Comparison of ENCODE assay signal across 16 mouse cellular contexts in genomic region chr12:69895046-69895445, GRCm38 (mm10). TPM values are rescaled to one million over a fixed set of nuclear protein-coding genes. Genes with fewer than 3 reads are reported as not detected.
DNase-seq lines count a peak whose midpoint lies in the region; ATAC-seq and TF ChIP-seq lines count a peak whose summit lies in the region.
"Had no signal": no experiment of that assay in that cellular context is flagged by ENCODE, and none has a peak within 500 bp of the region (broad histone marks: within the 10 kb centered on the region; RNA-seq: fewer than 3 reads in every experiment).

No protein-coding gene starts in this region.

- H3K4me1 ChIP-seq in heart, embryonic 14.5 days (ENCODE audit: control insufficient read depth in 2 of 2, insufficient read depth in 2 of 2, low read length in 2 of 2) = peaks cover 10 to 31% of the 10 kb centered on the region in 2 experiments
- peaks cover 16% of the 10 kb centered on the region for H3K4me1 ChIP-seq in limb, embryonic 12.5 days (replicated peaks)
- H3K4me1 ChIP-seq in limb, embryonic 10.5 days = peaks cover 28% of the 10 kb centered on the region
- peaks cover 8% of the 10 kb centered on the region; the same call in 1 of the 2 replicates for H3K4me1 ChIP-seq in brown adipose tissue, adult 24 weeks (ENCODE audit: control insufficient read depth, insufficient read depth, insufficient read length, low read length)
- H3K4me1 ChIP-seq in limb, embryonic 14.5 days (ENCODE audit: control insufficient read depth, insufficient read depth, low read length) = peaks cover 18% of the 10 kb centered on the region

- no peaks in the 10 kb centered on the region for H3K27me3 ChIP-seq in heart, embryonic 14.5 days (ENCODE audit: control insufficient read depth, insufficient read depth, low read length)
- H3K27me3 ChIP-seq in limb, embryonic 12.5 days = no peaks in the 10 kb centered on the region
- H3K27me3 ChIP-seq in limb, embryonic 10.5 days (ENCODE audit: low read depth, poor library complexity, severe bottlenecking) = no peaks in the 10 kb centered on the region
- H3K27me3 ChIP-seq in limb, embryonic 14.5 days (ENCODE audit: control insufficient read depth, insufficient read depth, low read length) = no peaks in the 10 kb centered on the region
- H3K27me3 ChIP-seq: liver, embryonic 12.5 days; midbrain, embryonic 12.5 days had no signal

- 0 out of 2 replicates have a peak, but pooled peaks cover 3% of the 10 kb centered on the region for H3K36me3 ChIP-seq in heart, embryonic 14.5 days (ENCODE audit: control insufficient read depth, insufficient read depth, low read length)
- H3K36me3 ChIP-seq in limb, embryonic 12.5 days = peaks cover 4% of the 10 kb centered on the region; the same call in 1 of the 2 replicates
- H3K36me3 ChIP-seq in limb, embryonic 10.5 days = no peaks in the 10 kb centered on the region
- H3K36me3 ChIP-seq in limb, embryonic 14.5 days (ENCODE audit: control insufficient read depth, insufficient read depth, low read length) = peaks cover 3% of the 10 kb centered on the region; the same call in 1 of the 2 replicates
- H3K36me3 ChIP-seq: midbrain, embryonic 12.5 days had no signal

- H3K4me3 ChIP-seq in heart, embryonic 14.5 days (ENCODE audit: control insufficient read depth in 1 of 2, insufficient read depth in 1 of 2, low read depth in 1 of 2, low read length in 2 of 2) = no peak overlapping the region
- H3K4me3 ChIP-seq in limb, embryonic 12.5 days (replicated peaks) = no peak overlapping the region
- no peak overlapping the region for H3K4me3 ChIP-seq in limb, embryonic 10.5 days
- no peak overlapping the region for H3K4me3 ChIP-seq in brown adipose tissue, adult 24 weeks (ENCODE audit: insufficient read depth, low read depth, low read length)
- no peak overlapping the region for H3K4me3 ChIP-seq in limb, embryonic 14.5 days (replicated peaks; ENCODE audit: low read length)
- H3K4me3 ChIP-seq: liver, embryonic 12.5 days; midbrain, embryonic 12.5 days; myocyte had no signal

- no peak for ATAC-seq in heart, embryonic 14.5 days (ENCODE audit: insufficient number of reproducible peaks, insufficient read depth, low FRiP score, low read depth)
- ATAC-seq in limb, embryonic 12.5 days (ENCODE audit: insufficient number of reproducible peaks, insufficient read depth, low FRiP score, low TSS enrichment, low read depth) = no peak
- no peak for ATAC-seq in limb, embryonic 14.5 days (ENCODE audit: low FRiP score, low read depth)
- no peak for ATAC-seq in frontal cortex, adult (ENCODE audit: low TSS enrichment)
- ATAC-seq: forebrain, postnatal 0 days; liver, embryonic 12.5 days had no signal

- TF ChIP-seq POLR2A in limb, embryonic 14.5 days (IDR thresholded peaks at IDR 0.05; ENCODE audit: borderline replicate concordance, extremely low read depth, insufficient read depth, insufficient read length) = no peak

- H3K4me2 ChIP-seq in heart, embryonic 14.5 days (ENCODE audit: low read length) = no peak overlapping the region
- no peak overlapping the region for H3K4me2 ChIP-seq in limb, embryonic 12.5 days
- H3K4me2 ChIP-seq in limb, embryonic 14.5 days (replicated peaks; ENCODE audit: low read depth, low read length, severe bottlenecking) = no peak overlapping the region
- H3K4me2 ChIP-seq: liver, embryonic 12.5 days; midbrain, embryonic 12.5 days had no signal

- peak overlapping the region; percentile 38 to 66; a peak in 2 of 4 replicates for H3K27ac ChIP-seq in heart, embryonic 14.5 days (replicated peaks in 1 of 2; ENCODE audit: control insufficient read depth in 1 of 2, insufficient read depth in 1 of 2, low read depth in 2 of 2, low read length in 2 of 2)
- peak overlapping the region; percentile 31; the same call in 1 of the 2 replicates for H3K27ac ChIP-seq in limb, embryonic 12.5 days
- H3K27ac ChIP-seq in limb, embryonic 10.5 days = no peak overlapping the region
- peak overlapping the region; percentile 76 for H3K27ac ChIP-seq in brown adipose tissue, adult 24 weeks (replicated peaks; ENCODE audit: low read depth, low read length)
- no peak overlapping the region for H3K27ac ChIP-seq in limb, embryonic 14.5 days (replicated peaks; ENCODE audit: low read depth, low read length)
- H3K27ac ChIP-seq: liver, embryonic 12.5 days; midbrain, embryonic 12.5 days had no signal

- DNase-seq in heart, adult 11 months = no peak
- DNase-seq in limb, embryonic 10.5 days (ENCODE audit: low spot score) = no peak
- DNase-seq in limb, embryonic 14.5 days (ENCODE audit: low spot score) = peak; percentile 54
- no peak for DNase-seq in adrenal gland, adult (ENCODE audit: inconsistent age in 2 of 2, low spot score in 1 of 2)
- DNase-seq: adrenal gland, adult 8-10 months; cerebellum, adult 18-20 months; forebrain, postnatal 0 days; gastrocnemius, postnatal 10 days; right cerebral cortex, postnatal 14 days had no signal

- no peak overlapping the region for H3K9ac ChIP-seq in heart, embryonic 14.5 days (ENCODE audit: low read length)
- no peak overlapping the region for H3K9ac ChIP-seq in limb, embryonic 12.5 days (replicated peaks)
- no peak overlapping the region for H3K9ac ChIP-seq in limb, embryonic 14.5 days (ENCODE audit: low read depth, low read length, severe bottlenecking)
- H3K9ac ChIP-seq: forebrain, postnatal 0 days; liver, embryonic 12.5 days; midbrain, embryonic 12.5 days had no signal

- no peaks in the 10 kb centered on the region for H3K9me3 ChIP-seq in heart, embryonic 14.5 days (ENCODE audit: control insufficient read depth, low read length)
- H3K9me3 ChIP-seq in limb, embryonic 12.5 days = no peaks in the 10 kb centered on the region
- no peaks in the 10 kb centered on the region for H3K9me3 ChIP-seq in limb, embryonic 10.5 days (replicated peaks)
- H3K9me3 ChIP-seq in limb, embryonic 14.5 days (ENCODE audit: control insufficient read depth, low read length) = no peaks in the 10 kb centered on the region
- H3K9me3 ChIP-seq: liver, embryonic 12.5 days; midbrain, embryonic 12.5 days had no signal

- WGBS in heart, embryonic 14.5 days = 62% methylated on average over 2 of the region's 2 CpGs
- 54% methylated on average over 2 of the region's 2 CpGs for WGBS in limb, embryonic 12.5 days
- WGBS in limb, embryonic 10.5 days = 68% methylated on average over 2 of the region's 2 CpGs
- 56% methylated on average over 2 of the region's 2 CpGs for WGBS in limb, embryonic 14.5 days

RNA-seq across cellular contexts. Expression of gene Map4k5, which starts 2.0 kb away (rescaled TPM):
- polyA plus RNA-seq in heart, embryonic 14.5 days (2014; fragmentation: Nextera tagmentation; extraction: Ambion mirVana) = 42.2 and 42.6 TPM in 2 replicates
- polyA plus RNA-seq in limb, embryonic 12.5 days (2016; fragmentation: Nextera tagmentation; extraction: Ambion mirVana) = 48.2 and 51.1 TPM in 2 replicates
- polyA plus RNA-seq in limb, embryonic 10.5 days (2016; fragmentation: Nextera tagmentation; extraction: Ambion mirVana) = 28.1 and 33.9 TPM in 2 replicates
- polyA plus RNA-seq in brown adipose tissue, adult 24 weeks (2012; ENCODE audit: insufficient read depth, insufficient read length, missing spikeins) = 12.0 and 12.3 TPM in 2 replicates
- 32.4 and 34.3 TPM in 2 replicates for polyA plus RNA-seq in limb, embryonic 14.5 days (2012; rRNA removed)
- 50.4 and 53.6 TPM in 2 replicates for polyA plus RNA-seq in limb, embryonic 14.5 days (2014; fragmentation: Nextera tagmentation; extraction: Ambion mirVana)

RNA-seq across cellular contexts. Expression of gene Atl1, which starts 2.6 kb away (rescaled TPM):
- polyA plus RNA-seq in heart, embryonic 14.5 days (2014; fragmentation: Nextera tagmentation; extraction: Ambion mirVana) = 7.7 and 7.8 TPM in 2 replicates
- polyA plus RNA-seq in limb, embryonic 12.5 days (2016; fragmentation: Nextera tagmentation; extraction: Ambion mirVana) = 5.3 and 5.4 TPM in 2 replicates
- 1.8 and 4.7 TPM in 2 replicates for polyA plus RNA-seq in limb, embryonic 10.5 days (2016; fragmentation: Nextera tagmentation; extraction: Ambion mirVana)
- 0.95 and 2.3 TPM in 2 replicates for polyA plus RNA-seq in brown adipose tissue, adult 24 weeks (2012; ENCODE audit: insufficient read depth, insufficient read length, missing spikeins)
- polyA plus RNA-seq in limb, embryonic 14.5 days (2012; rRNA removed) = 4.5 and 5.8 TPM in 2 replicates
- polyA plus RNA-seq in limb, embryonic 14.5 days (2014; fragmentation: Nextera tagmentation; extraction: Ambion mirVana) = 6.4 and 7.2 TPM in 2 replicates

Comparison
In these comparisons a context has a peak if more than half of its experiments do, and no peak if none do; other contexts are left out.
1. H3K27ac ChIP-seq: peak in heart, embryonic 14.5 days (2 of 2), limb, embryonic 12.5 days (single experiment) and brown adipose tissue, adult 24 weeks (single experiment); none in limb, embryonic 10.5 days (single experiment) and limb, embryonic 14.5 days (single experiment).